Mouse (Mus musculus) thymus, adult 2 months (tissue): ENCODE data around the gene Arl11.

Experiments used
- CTCF ChIP-seq: fragments of 200-500 bp; IDR thresholded peaks from 2 replicates; pipeline ENCODE4 v1.5.1; 2012; ENCODE audit warnings: mild to moderate bottlenecking, control low read depth, low read length, moderate library complexity, borderline replicate concordance; ENCODE audit not compliant: control insufficient read depth, poor library complexity, insufficient read depth; ENCODE audit errors: extremely low read depth
- POLR2A ChIP-seq: fragments of 200-500 bp; IDR thresholded peaks from 2 replicates; pipeline ENCODE4 v1.6.1; 2012; ENCODE audit warnings: mild to moderate bottlenecking, low read length, control low read depth, moderate library complexity; ENCODE audit not compliant: control insufficient read depth, poor library complexity, insufficient read depth; ENCODE audit errors: extremely low read depth

GRCm38 (mm10) chr14:61330591-61330990 is 21.0 kb downstream of the Arl11 start:
- TF ChIP-seq CTCF (no peak), POLR2A (no peak)
